Comparison of ENCODE assay signal across 12 mouse cellular contexts in the genomic region with DNA sequence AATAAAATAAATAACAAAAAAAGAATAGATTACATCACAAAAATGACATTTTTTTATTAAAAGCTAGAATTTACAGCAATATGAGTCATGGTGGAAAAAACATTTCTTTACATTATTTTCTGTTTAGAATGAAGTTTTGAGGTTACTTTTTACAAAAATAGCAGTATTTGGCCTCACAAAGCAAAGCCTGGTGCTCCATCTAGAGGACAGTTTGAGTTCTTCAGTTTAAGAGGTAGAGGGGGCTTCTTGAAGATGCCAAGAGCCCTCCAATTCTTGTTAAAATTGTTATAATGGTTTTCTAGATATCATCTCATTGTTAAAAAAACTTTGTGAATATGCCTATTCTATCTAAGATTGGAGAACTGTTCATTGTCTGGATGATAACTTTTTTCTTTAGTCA. TPM values are rescaled to one million over a fixed set of nuclear protein-coding genes. Genes with fewer than 3 reads are reported as not detected.
DNase-seq lines count a peak whose midpoint lies in the region; ATAC-seq and TF ChIP-seq lines count a peak whose summit lies in the region.
"Had no signal": no experiment of that assay in that cellular context is flagged by ENCODE, and none has a peak within 500 bp of the region (broad histone marks: within the 10 kb centered on the region; RNA-seq: fewer than 3 reads in every experiment).

No protein-coding gene starts in this region.

- H3K27ac ChIP-seq in limb, embryonic 14.5 days (replicated peaks; ENCODE audit: low read depth, low read length) = no peak overlapping the region
- no peak overlapping the region for H3K27ac ChIP-seq in limb, embryonic 10.5 days
- H3K27ac ChIP-seq: hindbrain, embryonic 15.5 days had no signal

- no peaks in the 10 kb centered on the region for H3K36me3 ChIP-seq in limb, embryonic 14.5 days (ENCODE audit: control insufficient read depth, insufficient read depth, low read length)
- H3K36me3 ChIP-seq in limb, embryonic 10.5 days = no peaks in the 10 kb centered on the region
- H3K36me3 ChIP-seq: heart, embryonic 12.5 days; hindbrain, embryonic 15.5 days had no signal

- no peak for TF ChIP-seq POLR2A in limb, embryonic 14.5 days (IDR thresholded peaks at IDR 0.05; ENCODE audit: borderline replicate concordance, extremely low read depth, insufficient read depth, insufficient read length)

- no peak overlapping the region for H3K9ac ChIP-seq in limb, embryonic 14.5 days (ENCODE audit: low read depth, low read length, severe bottlenecking)
- H3K9ac ChIP-seq: heart, embryonic 12.5 days; hindbrain, embryonic 15.5 days had no signal

- H3K27me3 ChIP-seq in limb, embryonic 14.5 days (ENCODE audit: control insufficient read depth, insufficient read depth, low read length) = no peaks in the 10 kb centered on the region
- H3K27me3 ChIP-seq in limb, embryonic 10.5 days (ENCODE audit: low read depth, poor library complexity, severe bottlenecking) = no peaks in the 10 kb centered on the region
- H3K27me3 ChIP-seq: heart, embryonic 12.5 days; hindbrain, embryonic 15.5 days had no signal

- H3K4me2 ChIP-seq in limb, embryonic 14.5 days (replicated peaks; ENCODE audit: low read depth, low read length, severe bottlenecking) = no peak overlapping the region
- H3K4me2 ChIP-seq: heart, embryonic 12.5 days; hindbrain, embryonic 15.5 days had no signal

- no peaks in the 10 kb centered on the region for H3K9me3 ChIP-seq in limb, embryonic 14.5 days (ENCODE audit: control insufficient read depth, low read length)
- no peaks in the 10 kb centered on the region for H3K9me3 ChIP-seq in limb, embryonic 10.5 days (replicated peaks)
- H3K9me3 ChIP-seq: heart, embryonic 12.5 days; hindbrain, embryonic 15.5 days had no signal

- DNase-seq in embryo, embryonic 10 days (ENCODE audit: low spot score) = peak; percentile 43
- DNase-seq in embryo, embryonic 9.5 days (ENCODE audit: extremely low spot score) = no peak
- DNase-seq in limb, embryonic 14.5 days (ENCODE audit: low spot score) = peak; percentile 38
- no peak for DNase-seq in limb, embryonic 10.5 days (ENCODE audit: low spot score)
- peak; percentile 73 for DNase-seq in 416B (ENCODE audit: low read depth)
- peak; percentile 39 for DNase-seq in adipocyte (ENCODE audit: low spot score)
- no peak for DNase-seq in urinary bladder, adult 18-20 months (ENCODE audit: low spot score in 2 of 2)
- DNase-seq in cerebellum, postnatal 14 days = no peak
- DNase-seq: kidney, postnatal 14 days had no signal

- H3K4me3 ChIP-seq in limb, embryonic 14.5 days (replicated peaks; ENCODE audit: low read length) = no peak overlapping the region
- no peak overlapping the region for H3K4me3 ChIP-seq in limb, embryonic 10.5 days
- H3K4me3 ChIP-seq: heart, embryonic 12.5 days; hindbrain, embryonic 15.5 days had no signal

- no peaks in the 10 kb centered on the region for H3K4me1 ChIP-seq in limb, embryonic 14.5 days (ENCODE audit: control insufficient read depth, insufficient read depth, low read length)
- no peaks in the 10 kb centered on the region for H3K4me1 ChIP-seq in limb, embryonic 10.5 days
- H3K4me1 ChIP-seq: hindbrain, embryonic 15.5 days had no signal

- no peak for ATAC-seq in limb, embryonic 14.5 days (ENCODE audit: low FRiP score, low read depth)
- ATAC-seq: activated CD4-positive, CD25-positive, alpha-beta regulatory T cell, adult 4 months had no signal

RNA-seq across cellular contexts. Expression of a gene that starts 13.4 kb away (rescaled TPM):
- 0.93 and 1.2 TPM in 2 replicates for polyA plus RNA-seq in limb, embryonic 14.5 days (2012; rRNA removed)
- polyA plus RNA-seq in limb, embryonic 14.5 days (2014; fragmentation: Nextera tagmentation; extraction: Ambion mirVana) = 0.22 and 0.51 TPM in 2 replicates
- not detected in 2 replicates for polyA plus RNA-seq in limb, embryonic 10.5 days (2016; fragmentation: Nextera tagmentation; extraction: Ambion mirVana)
- polyA plus RNA-seq: activated CD4-positive, CD25-positive, alpha-beta regulatory T cell, adult 4 months had no signal

Comparison
In these comparisons a context has a peak if more than half of its experiments do, and no peak if none do; other contexts are left out.
1. DNase-seq: peak in embryo, embryonic 10 days (single experiment), limb, embryonic 14.5 days (single experiment), 416B (single experiment) and adipocyte (single experiment); none in embryo, embryonic 9.5 days (single experiment), limb, embryonic 10.5 days (single experiment), urinary bladder, adult 18-20 months (0 of 2) and cerebellum, postnatal 14 days (0 of 2).